Mouse (Mus musculus) midbrain, embryonic 14.5 days (tissue): ENCODE measurements at regions not wholly inside any gene's neighbourhood (a gene's known extent, or its start where the extent isn't known, plus 50 kb on each side); places are given as distances from the start of the nearest gene placed in this dataset.

Experiments used
- ATAC-seq: fragments of 200-750 bp; cut with Nextera tagmentation; 2 replicates; pipeline ENCODE4 v1.8.0; 2017; ENCODE audit warnings: moderate number of reproducible peaks, moderate library complexity; ENCODE audit not compliant: low FRiP score, low TSS enrichment
- DNase-seq: peaks from one replicate; pipeline ENCODE4 v3.0.0-alpha.2; 2015
- H3K27ac ChIP-seq: fragments of 300-500 bp; sonication (generic); replicated peaks from 2 replicates; pipeline ENCODE4 v1.5.1; 2014; ENCODE audit warnings: mild to moderate bottlenecking, low read depth, low read length, moderate library complexity
- H3K27me3 ChIP-seq: fragments of 300-500 bp; sonication (generic); 2 replicates; pipeline ENCODE4 v1.6.1; 2014; ENCODE audit warnings: low read length, control low read depth, mixed read lengths; ENCODE audit not compliant: control insufficient read depth, insufficient read depth
- H3K36me3 ChIP-seq: fragments of 300-500 bp; sonication (generic); 2 replicates; pipeline ENCODE4 v1.6.1; 2014; ENCODE audit warnings: low read length, control low read depth; ENCODE audit not compliant: control insufficient read depth, insufficient read depth
- H3K4me1 ChIP-seq: fragments of 300-500 bp; sonication (generic); 2 replicates; pipeline ENCODE4 v1.6.1; 2014; ENCODE audit warnings: mild to moderate bottlenecking, antibody characterized with exemption, low read length, control low read depth; ENCODE audit not compliant: control insufficient read depth, insufficient read depth
- H3K4me2 ChIP-seq: fragments of 300-500 bp; sonication (generic); 2 replicates; pipeline ENCODE4 v1.6.1; 2014; ENCODE audit warnings: mild to moderate bottlenecking, low read length, moderate library complexity
- H3K4me3 ChIP-seq: fragments of 300-500 bp; sonication (generic); replicated peaks from 2 replicates; pipeline ENCODE4 v1.5.1; 2014; ENCODE audit warnings: low read depth, low read length
- H3K9ac ChIP-seq: fragments of 300-500 bp; sonication (generic); replicated peaks from 2 replicates; pipeline ENCODE4 v1.6.1; 2014; ENCODE audit warnings: mild to moderate bottlenecking, low read length, moderate library complexity
- H3K9me3 ChIP-seq: fragments of 300-500 bp; sonication (generic); 2 replicates; pipeline ENCODE4 v1.6.1; 2016; ENCODE audit warnings: low read length, control low read depth, mixed read lengths; ENCODE audit not compliant: control insufficient read depth
- WGBS: fragments of 180-500 bp; shearing (Covaris S2); extraction: QIAGEN DNeasy Blood & Tissue Kit; methylation state at CpG from one replicate; pipeline ENCODE4 v1.1.7; 2014; 5-methylcytosine and 5-hydroxymethylcytosine counted together

DNA sequence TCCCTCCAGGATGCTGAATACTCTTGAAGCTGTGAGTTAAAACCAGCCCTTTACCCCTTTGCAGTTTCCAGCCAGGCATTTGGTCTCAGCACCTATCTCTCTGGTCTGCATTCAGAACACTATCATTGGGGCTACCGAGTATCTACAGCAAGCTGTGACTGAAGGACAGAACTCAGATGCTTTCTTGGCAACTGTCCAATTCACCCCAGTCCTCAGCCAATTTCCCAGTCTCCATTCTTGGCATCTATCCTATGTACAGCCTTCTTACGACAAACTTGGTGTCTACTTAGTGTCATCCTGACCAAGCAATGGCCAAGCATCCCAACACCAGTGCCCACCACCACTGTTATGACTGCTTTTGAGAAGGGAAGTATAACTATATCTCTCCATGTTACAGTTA, 109.7 kb upstream of the Kdm8 start:
- no peak overlapping the region for H3K4me3 ChIP-seq
- no peaks in the 10 kb centered on the region for H3K9me3 ChIP-seq
- DNase-seq (no peak), ATAC-seq (no peak)
- no peak overlapping the region for H3K27ac ChIP-seq
- no peaks in the 10 kb centered on the region for H3K27me3 ChIP-seq
- 82% methylated on average over 2 of the region's 2 CpGs for WGBS
- H3K9ac ChIP-seq, result no peak overlapping the region
- H3K4me1 ChIP-seq, result no peaks in the 10 kb centered on the region
- H3K36me3 ChIP-seq, result no peaks in the 10 kb centered on the region
- no peak overlapping the region for H3K4me2 ChIP-seq

DNA sequence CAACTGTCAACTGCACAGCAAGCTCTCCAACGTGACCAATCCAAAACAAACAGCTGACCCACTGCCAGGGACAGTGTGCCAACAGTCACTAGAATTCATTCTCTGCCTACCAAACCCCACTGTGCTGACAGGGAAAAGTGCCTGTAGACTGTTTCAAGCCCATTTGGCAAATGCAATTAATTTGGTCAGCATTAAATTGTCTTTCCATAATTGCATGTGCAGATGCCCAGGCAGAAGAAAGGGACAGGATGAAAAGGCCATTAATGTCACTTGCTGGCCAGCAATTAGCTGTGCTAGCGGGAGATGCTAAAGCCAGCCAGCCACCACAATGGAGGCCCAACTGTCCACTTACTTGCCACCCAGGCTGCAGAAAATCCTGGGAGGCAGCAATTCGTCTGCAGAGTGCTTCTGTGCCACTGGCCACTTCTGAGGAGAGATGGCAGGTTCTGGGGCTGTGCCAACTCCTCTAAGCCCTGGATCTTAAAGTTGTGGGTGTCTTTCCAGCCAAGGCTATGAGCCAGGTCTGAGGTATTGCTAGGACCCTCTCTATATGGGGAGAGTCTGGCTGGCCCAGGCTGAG, 108.8 kb upstream of the Kdm8 start:
- Histone ChIP-seq H3K9me3 (no peaks in the 10 kb centered on the region), H3K4me2 (no peak overlapping the region), H3K4me3 (no peak overlapping the region), H3K36me3 (no peaks in the 10 kb centered on the region), H3K4me1 (peaks cover 6% of the 10 kb centered on the region; the same call in 1 of the 2 replicates), H3K27ac (no peak overlapping the region), H3K9ac (no peak overlapping the region), H3K27me3 (no peaks in the 10 kb centered on the region)
- peak; percentile 53 for DNase-seq
- 51% methylated on average over 3 of the region's 3 CpGs for WGBS
- ATAC-seq, result no peak; the same call in 1 of the 2 replicates

DNA sequence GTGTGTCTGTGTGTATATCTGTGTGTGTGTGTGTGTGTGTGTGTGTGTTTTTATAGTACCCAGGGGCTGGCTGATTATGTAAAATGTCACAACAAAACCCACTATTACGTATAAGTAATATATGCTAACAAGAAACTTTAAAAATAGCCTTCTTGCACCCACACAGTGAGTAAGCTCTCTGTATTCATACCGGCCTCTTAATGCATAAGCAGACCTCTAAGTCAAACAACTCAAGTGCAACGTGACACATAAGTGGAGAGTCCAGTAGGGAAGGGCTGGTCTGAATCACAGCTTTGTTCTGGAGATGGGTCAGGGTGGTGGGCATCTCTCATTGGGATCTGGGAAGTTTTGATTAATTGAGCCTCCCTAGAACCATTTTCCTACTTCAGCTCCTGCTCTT, 107.7 kb upstream of the Kdm8 start:
- Histone ChIP-seq H3K9me3 (no peaks in the 10 kb centered on the region), H3K9ac (no peak overlapping the region), H3K4me2 (no peak overlapping the region), H3K4me3 (no peak overlapping the region), H3K36me3 (no peaks in the 10 kb centered on the region), H3K4me1 (peaks cover 7% of the 10 kb centered on the region; the same call in 1 of the 2 replicates), H3K27ac (no peak overlapping the region), H3K27me3 (no peaks in the 10 kb centered on the region)
- WGBS, result 83% methylated on average over 3 of the region's 3 CpGs
- DNase-seq, result no peak
- no peak for ATAC-seq

DNA sequence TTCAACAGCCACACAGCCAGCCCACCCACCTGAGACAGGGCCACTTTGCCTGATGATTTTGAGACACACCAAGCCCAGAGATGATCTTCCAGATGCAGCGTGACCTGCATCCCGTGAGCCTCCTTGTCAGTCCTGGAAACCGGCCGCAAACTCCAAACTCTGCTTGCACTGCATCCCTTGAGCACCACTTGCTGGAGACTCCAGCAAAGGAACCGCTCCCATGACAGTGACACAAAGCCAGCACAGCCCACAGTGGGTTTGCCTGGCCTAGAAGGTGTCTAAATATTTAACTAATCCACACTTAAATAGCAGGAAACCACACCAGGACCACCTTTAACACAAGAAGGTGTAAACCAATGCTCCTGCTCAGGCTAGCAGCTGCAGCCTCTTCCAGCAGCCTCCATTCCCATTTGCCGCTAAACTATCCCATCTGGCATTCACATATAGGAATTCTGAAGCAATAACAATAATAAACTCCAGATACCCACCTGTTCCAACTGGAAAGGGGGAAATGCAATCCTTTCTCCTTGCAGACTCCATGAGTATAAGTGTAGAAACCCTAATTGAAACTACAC, 106.2 kb upstream of the Kdm8 start:
- Histone ChIP-seq H3K36me3 (no peaks in the 10 kb centered on the region), H3K9ac (no peak overlapping the region), H3K27me3 (no peaks in the 10 kb centered on the region), H3K4me3 (no peak overlapping the region), H3K4me1 (peaks cover 7% of the 10 kb centered on the region; the same call in 1 of the 2 replicates), H3K9me3 (no peaks in the 10 kb centered on the region), H3K27ac (no peak overlapping the region), H3K4me2 (no peak overlapping the region)
- 86% methylated on average over 6 of the region's 6 CpGs for WGBS
- ATAC-seq, result no peak
- peak; percentile 6 for DNase-seq

DNA sequence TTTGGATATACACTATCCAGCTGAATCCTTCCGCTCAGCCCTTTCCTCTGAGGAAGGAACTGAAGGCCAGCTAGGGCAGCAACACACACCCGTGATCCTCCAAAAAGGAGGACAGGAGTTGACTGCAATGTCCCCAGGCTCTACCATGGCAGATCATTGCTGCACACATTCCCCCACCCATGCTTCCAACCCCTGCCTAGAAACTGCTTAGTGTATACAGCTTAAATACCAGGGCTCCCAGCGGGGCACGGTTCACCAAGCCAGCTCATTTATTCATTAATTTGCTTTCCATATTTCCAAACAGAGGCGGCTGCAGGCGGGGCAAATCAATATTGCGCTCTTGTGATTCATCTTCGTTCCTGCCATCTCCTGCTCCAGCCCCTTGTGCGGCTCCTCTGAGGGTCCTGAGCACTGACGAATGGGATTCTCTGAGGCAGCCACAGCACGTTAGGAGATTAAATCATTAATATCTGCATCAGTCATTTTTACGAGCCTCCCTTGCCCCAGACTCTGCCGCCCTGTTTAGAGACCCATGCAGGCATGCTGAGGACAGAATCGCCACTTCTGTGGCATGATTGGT, 104.1 kb upstream of the Kdm8 start:
- H3K4me1 ChIP-seq, result peaks cover 7% of the 10 kb centered on the region; the same call in 1 of the 2 replicates
- 46% methylated on average over 14 of the region's 14 CpGs for WGBS
- H3K9ac ChIP-seq, result 0 out of 2 replicates have a peak overlapping the region, but pooled peaks have one; percentile 1
- H3K27ac ChIP-seq, result peak overlapping the region; percentile 57
- H3K9me3 ChIP-seq, result no peaks in the 10 kb centered on the region
- H3K36me3 ChIP-seq, result no peaks in the 10 kb centered on the region
- no peak for ATAC-seq
- no peak overlapping the region for H3K4me3 ChIP-seq
- DNase-seq, result peak; percentile 53
- no peaks in the 10 kb centered on the region for H3K27me3 ChIP-seq
- H3K4me2 ChIP-seq, result peak overlapping the region; percentile 32

DNA sequence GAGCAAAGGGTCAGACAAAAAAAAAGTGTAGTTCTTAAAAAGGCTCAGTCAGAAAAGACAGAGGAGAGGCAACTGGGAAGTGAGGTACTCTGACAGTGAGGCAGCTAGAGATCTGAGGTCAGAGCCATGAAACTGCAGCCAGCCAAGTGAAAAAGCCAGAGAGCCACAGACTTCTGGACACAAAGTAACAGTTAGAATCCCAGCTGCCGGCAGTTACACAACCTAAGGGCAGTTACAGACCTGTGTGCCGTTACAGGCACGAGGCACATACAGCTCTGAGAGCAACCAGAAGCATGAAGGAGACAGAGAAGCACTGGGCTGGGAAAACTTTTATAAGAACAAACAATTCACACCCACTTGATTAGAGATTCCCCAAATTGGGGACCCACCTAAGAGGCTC, 94.9 kb upstream of the Kdm8 start:
- no peaks in the 10 kb centered on the region for H3K36me3 ChIP-seq
- no peak overlapping the region for H3K27ac ChIP-seq
- H3K4me2 ChIP-seq, result no peak overlapping the region
- H3K27me3 ChIP-seq, result no peaks in the 10 kb centered on the region
- no peak for ATAC-seq
- no peak overlapping the region for H3K4me3 ChIP-seq
- no peak overlapping the region for H3K9ac ChIP-seq
- H3K9me3 ChIP-seq, result no peaks in the 10 kb centered on the region
- DNase-seq, result no peak
- H3K4me1 ChIP-seq, result no peaks in the 10 kb centered on the region
- WGBS, result 84% methylated on average over 3 of the region's 3 CpGs

DNA sequence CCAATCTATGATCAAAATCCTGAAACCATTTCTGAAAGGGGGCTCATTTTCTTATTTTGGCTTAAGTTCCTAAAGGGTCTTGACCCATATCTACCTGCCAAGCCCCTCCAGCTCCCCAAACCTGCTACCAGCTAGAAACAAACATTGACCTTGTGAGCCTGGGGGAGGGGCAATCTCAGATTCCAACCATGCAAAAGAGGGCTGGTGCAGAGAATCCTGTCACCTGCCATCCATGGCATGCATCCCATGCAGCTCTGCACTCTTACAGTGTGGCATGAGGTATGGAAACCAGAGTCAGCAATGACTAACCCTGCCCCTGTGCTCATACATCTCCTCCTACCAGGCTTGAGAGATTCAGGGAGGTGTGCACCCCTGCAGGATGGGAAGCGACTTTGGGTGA, 90.3 kb upstream of the Kdm8 start:
- Histone ChIP-seq H3K9me3 (no peaks in the 10 kb centered on the region), H3K27ac (no peak overlapping the region), H3K4me3 (no peak overlapping the region), H3K36me3 (no peaks in the 10 kb centered on the region), H3K27me3 (no peaks in the 10 kb centered on the region), H3K4me1 (no peaks in the 10 kb centered on the region), H3K9ac (no peak overlapping the region), H3K4me2 (no peak overlapping the region)
- 90% methylated on average over 1 of the region's 1 CpGs for WGBS
- no peak for ATAC-seq
- DNase-seq, result no peak

DNA sequence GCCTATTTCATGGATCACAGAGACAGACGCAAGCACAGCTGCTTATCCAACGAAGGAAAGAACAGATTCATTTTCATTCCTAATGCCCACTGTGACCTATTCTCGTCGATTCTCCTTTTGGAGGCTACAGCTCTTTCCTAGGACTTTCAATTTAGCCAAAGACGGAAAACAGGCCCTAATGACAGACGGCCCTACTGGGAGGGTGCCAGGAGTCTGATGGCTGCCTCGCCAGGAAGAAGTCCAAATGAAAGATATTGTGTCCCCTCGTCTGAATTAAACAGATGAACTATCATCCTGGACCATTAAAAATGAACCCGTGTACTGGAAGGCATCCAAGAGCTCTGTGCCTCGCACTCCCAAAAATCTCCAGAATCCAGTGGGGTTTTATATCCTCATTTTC, 89.5 kb upstream of the Kdm8 start:
- no peak overlapping the region for H3K4me3 ChIP-seq
- H3K27me3 ChIP-seq, result no peaks in the 10 kb centered on the region
- 72% methylated on average over 10 of the region's 10 CpGs for WGBS
- H3K36me3 ChIP-seq, result no peaks in the 10 kb centered on the region
- no peak overlapping the region for H3K4me2 ChIP-seq
- no peaks in the 10 kb centered on the region for H3K9me3 ChIP-seq
- ATAC-seq, result no peak
- no peak overlapping the region for H3K9ac ChIP-seq
- no peak overlapping the region for H3K27ac ChIP-seq
- DNase-seq, result peak; percentile 8
- H3K4me1 ChIP-seq, result no peaks in the 10 kb centered on the region

DNA sequence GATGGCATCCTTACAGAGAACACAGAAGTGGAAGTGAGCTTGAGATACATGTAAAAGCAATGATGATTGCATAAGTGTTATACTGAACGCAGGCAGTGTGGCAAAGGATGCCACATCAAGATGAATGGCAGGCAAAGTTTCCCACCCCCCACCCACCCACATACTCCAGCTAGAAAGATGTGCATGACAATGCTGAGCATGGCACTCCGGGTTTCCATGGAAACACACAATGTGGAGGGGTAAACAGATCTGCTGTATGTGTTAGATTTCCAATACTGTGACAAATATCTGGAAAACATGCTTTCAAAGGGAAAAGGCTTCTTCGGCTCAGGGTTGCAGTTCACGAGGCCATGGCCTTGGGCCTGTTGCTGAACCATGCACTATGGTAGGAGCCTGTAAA, 86.5 kb upstream of the Kdm8 start:
- Histone ChIP-seq H3K9ac (no peak overlapping the region), H3K4me2 (no peak overlapping the region), H3K4me1 (no peaks in the 10 kb centered on the region), H3K4me3 (no peak overlapping the region), H3K27ac (no peak overlapping the region), H3K9me3 (no peaks in the 10 kb centered on the region), H3K27me3 (no peaks in the 10 kb centered on the region), H3K36me3 (no peaks in the 10 kb centered on the region)
- peak; percentile 59 for DNase-seq
- no peak for ATAC-seq
- WGBS, result 50% methylated on average over 4 of the region's 4 CpGs
